Mouse (Mus musculus): ENCODE results near the gene Ndufaf4. TPM values are rescaled to one million over a fixed set of nuclear protein-coding genes. Genes with fewer than 3 reads are reported as not detected.
"Not testable (repeated sequence)": the region's sequence is repeated elsewhere in the genome, so short reads cannot be mapped to it uniquely, and the experiment has no call there.

Gene Ndufaf4
- 64.7 and 65.2 TPM in 2 replicates for polyA plus RNA-seq (2016; fragmentation: Nextera tagmentation; extraction: Ambion mirVana)

GRCm38 (mm10) chr4:24897851-24898515 lies at the start of gene Ndufaf4:
Ndufaf4 (plus strand) TSS chr4:24898083.
- peak within 1 kb of the TSS; percentile 91 for H3K27ac ChIP-seq

DNA sequence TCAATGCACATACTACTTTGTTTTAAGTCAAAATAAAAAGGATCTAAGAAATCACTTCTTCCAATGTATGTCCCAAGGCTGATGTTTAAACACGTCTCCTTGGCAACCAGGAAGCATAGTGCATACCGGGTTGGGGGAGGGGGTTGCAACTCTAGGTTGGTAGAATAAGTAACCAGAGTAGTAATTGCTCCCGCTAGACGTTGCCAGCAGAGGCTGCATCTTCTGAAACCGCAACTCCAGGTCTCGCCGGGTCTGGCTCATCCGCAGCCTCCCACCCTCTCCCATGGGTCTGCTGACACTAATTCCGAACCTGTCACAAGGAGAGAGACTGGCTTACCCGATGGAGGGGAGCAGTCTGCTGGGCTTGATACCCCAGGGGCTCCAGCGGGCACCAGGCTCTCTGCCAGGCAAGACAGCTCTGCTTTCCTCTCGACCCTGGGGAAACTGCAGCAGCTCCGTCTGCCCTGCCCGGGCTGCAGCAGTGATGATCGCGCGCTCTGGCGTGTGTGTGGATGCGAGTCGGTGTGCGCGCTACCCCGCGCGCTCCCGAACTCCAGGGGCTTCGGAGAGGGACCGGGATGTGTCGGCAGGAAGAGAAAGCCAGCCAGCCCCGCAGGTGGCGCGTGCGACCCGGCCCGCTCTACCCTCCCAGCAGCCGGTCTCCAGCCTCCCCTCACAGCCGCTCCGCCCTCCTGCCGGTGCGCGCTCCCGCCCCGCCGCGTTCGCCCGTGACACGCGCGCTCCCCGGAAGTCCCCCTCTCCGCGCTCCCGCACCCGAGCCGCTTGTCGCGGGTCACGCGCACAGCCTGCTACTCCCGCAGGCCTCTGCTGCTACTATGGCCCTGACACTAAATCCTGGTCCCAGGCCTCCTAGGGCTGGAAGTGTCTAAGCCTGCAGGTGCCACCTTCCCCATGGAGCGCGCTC lies 47.2 kb upstream of the Ndufaf4 start, which contains the start of gene Klhl32:
TSS of gene Klhl32 (minus strand) at position 724 of the 925 bp plus-strand sequence.
- Histone ChIP-seq H3K4me1 (peaks cover 22% of the 10 kb centered on the region), H3K27me3 (ENCODE audit: poor library complexity, severe bottlenecking) (no peaks in the 10 kb centered on the region), H3K27ac (peak within 1 kb of the TSS; percentile 88), H3K4me3 (peak within 1 kb of the TSS; percentile 77), H3K9me3 (no peaks in the 10 kb centered on the region), H3K36me3 (replicated peaks) (no peaks in the 10 kb centered on the region)
- DNase-seq (ENCODE audit: extremely low spot score, low spot score), result peak; percentile 76
- WGBS, result under 1% methylated on average over 62 of the region's 63 CpGs

More at GRCm38 (mm10) chr4:24897851-24898515, at the start of gene Ndufaf4:
- H3K36me3 ChIP-seq (replicated peaks), result peaks cover 28% of the 10 kb centered on the region
- WGBS, result under 1% methylated on average over 58 of the region's 58 CpGs
- peak; percentile 97 for DNase-seq (ENCODE audit: extremely low spot score, low spot score)
- peak within 1 kb of the TSS; percentile 81 for H3K4me3 ChIP-seq
- no peaks in the 10 kb centered on the region for H3K9me3 ChIP-seq
- no peaks in the 10 kb centered on the region for H3K27me3 ChIP-seq (ENCODE audit: poor library complexity, severe bottlenecking)
- H3K4me1 ChIP-seq, result peaks cover 14% of the 10 kb centered on the region

DNA sequence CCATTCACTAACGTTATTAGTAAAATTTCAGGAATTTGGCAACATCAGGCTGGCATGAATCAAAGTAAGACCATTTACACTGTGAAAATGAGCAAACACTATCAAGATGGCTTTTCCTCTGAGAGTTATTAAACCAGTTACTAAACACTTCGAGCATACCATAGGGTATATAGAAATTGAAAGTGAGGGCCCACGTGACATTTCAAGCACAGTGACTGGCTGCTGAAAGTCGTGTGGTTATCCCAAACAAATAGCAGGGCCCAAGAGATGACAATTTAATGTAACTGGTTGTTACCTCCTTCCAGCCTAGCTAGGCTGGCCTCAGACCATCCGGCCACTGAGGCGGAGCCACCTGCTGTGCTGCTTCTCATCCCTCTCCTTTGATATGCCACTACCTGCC lies 32.2 kb upstream of the Ndufaf4 start:
- H3K9me3 ChIP-seq, result no peaks in the 10 kb centered on the region
- no peak for DNase-seq (ENCODE audit: extremely low spot score, low spot score)
- no peaks in the 10 kb centered on the region for H3K4me1 ChIP-seq
- H3K27me3 ChIP-seq (ENCODE audit: poor library complexity, severe bottlenecking), result no peaks in the 10 kb centered on the region
- no peaks in the 10 kb centered on the region for H3K36me3 ChIP-seq (replicated peaks)
- WGBS, result 49% methylated on average over 6 of the region's 6 CpGs
- H3K4me3 ChIP-seq, result no peak overlapping the region
- no peak overlapping the region for H3K27ac ChIP-seq

DNA sequence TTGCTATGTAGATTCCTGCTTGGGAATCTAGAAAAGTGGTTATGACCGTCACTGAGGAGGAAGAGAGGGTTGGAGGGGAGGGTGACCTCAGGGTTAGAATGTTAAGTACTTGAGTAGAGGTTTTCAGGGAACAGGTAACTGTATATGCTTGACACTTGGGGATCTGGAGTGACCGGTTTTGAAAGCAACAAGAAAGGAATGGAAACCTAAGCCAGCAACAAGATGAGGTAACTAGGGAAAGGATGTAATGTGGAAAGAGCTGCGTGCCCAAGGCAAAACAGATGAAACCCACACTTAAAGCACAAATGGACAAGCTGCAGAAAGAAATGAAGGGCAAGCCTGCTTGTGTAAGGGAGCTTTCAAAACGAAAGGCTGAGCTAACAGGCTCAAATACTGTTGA lies 28.7 kb upstream of the Ndufaf4 start:
- no peak for DNase-seq (ENCODE audit: extremely low spot score, low spot score)
- H3K4me1 ChIP-seq, result no peaks in the 10 kb centered on the region
- WGBS, result 71% methylated on average over 4 of the region's 4 CpGs
- H3K9me3 ChIP-seq, result no peaks in the 10 kb centered on the region
- no peak overlapping the region for H3K27ac ChIP-seq
- H3K4me3 ChIP-seq, result no peak overlapping the region
- no peaks in the 10 kb centered on the region for H3K27me3 ChIP-seq (ENCODE audit: poor library complexity, severe bottlenecking)
- no peaks in the 10 kb centered on the region for H3K36me3 ChIP-seq (replicated peaks)

- H3K27ac ChIP-seq; H3K36me3 ChIP-seq (replicated peaks): not testable (repeated sequence)
- 32% methylated on average over 2 of the region's 2 CpGs for WGBS
These were observed 8.5 kb upstream of the Ndufaf4 start for GRCm38 (mm10) chr4:24889386-24889785.

GRCm38 (mm10) chr4:24892293-24892692 lies 5.6 kb upstream of the Ndufaf4 start:
- H3K9me3 ChIP-seq; DNase-seq (ENCODE audit: extremely low spot score, low spot score); H3K27me3 ChIP-seq (ENCODE audit: poor library complexity, severe bottlenecking); H3K27ac ChIP-seq; H3K4me3 ChIP-seq; H3K36me3 ChIP-seq (replicated peaks); H3K4me1 ChIP-seq: not testable (repeated sequence)
- WGBS, result 71% methylated on average over 2 of the region's 2 CpGs

More at GRCm38 (mm10) chr4:24889386-24889785, 8.5 kb upstream of the Ndufaf4 start:
- H3K9me3 ChIP-seq; DNase-seq (ENCODE audit: extremely low spot score, low spot score); H3K27me3 ChIP-seq (ENCODE audit: poor library complexity, severe bottlenecking); H3K4me1 ChIP-seq; H3K4me3 ChIP-seq: not testable (repeated sequence)

GRCm38 (mm10) chr4:24894625-24895024 lies 3.3 kb upstream of the Ndufaf4 start:
- Histone ChIP-seq H3K27me3 (ENCODE audit: poor library complexity, severe bottlenecking) (no peaks in the 10 kb centered on the region), H3K27ac (no peak overlapping the region), H3K36me3 (replicated peaks) (no peaks in the 10 kb centered on the region), H3K4me3 (no peak overlapping the region), H3K4me1 (peaks cover 14% of the 10 kb centered on the region), H3K9me3 (peaks cover 7% of the 10 kb centered on the region)
- no peak for DNase-seq (ENCODE audit: extremely low spot score, low spot score)
- WGBS, result 84% methylated on average over 4 of the region's 4 CpGs

- no peaks in the 10 kb centered on the region for H3K27me3 ChIP-seq (ENCODE audit: poor library complexity, severe bottlenecking)
- H3K27ac ChIP-seq, result no peak overlapping the region
- H3K9me3 ChIP-seq, result no peaks in the 10 kb centered on the region; the same call in 1 of the 2 replicates
- peaks cover 14% of the 10 kb centered on the region for H3K4me1 ChIP-seq
- H3K36me3 ChIP-seq (replicated peaks), result peaks cover 17% of the 10 kb centered on the region
- WGBS, result 2% methylated on average over 1 of the region's 1 CpGs
- H3K4me3 ChIP-seq, result no peak overlapping the region
- DNase-seq (ENCODE audit: extremely low spot score, low spot score), result no peak
These were observed 1.1 kb upstream of the Ndufaf4 start for GRCm38 (mm10) chr4:24896829-24897228.

DNA sequence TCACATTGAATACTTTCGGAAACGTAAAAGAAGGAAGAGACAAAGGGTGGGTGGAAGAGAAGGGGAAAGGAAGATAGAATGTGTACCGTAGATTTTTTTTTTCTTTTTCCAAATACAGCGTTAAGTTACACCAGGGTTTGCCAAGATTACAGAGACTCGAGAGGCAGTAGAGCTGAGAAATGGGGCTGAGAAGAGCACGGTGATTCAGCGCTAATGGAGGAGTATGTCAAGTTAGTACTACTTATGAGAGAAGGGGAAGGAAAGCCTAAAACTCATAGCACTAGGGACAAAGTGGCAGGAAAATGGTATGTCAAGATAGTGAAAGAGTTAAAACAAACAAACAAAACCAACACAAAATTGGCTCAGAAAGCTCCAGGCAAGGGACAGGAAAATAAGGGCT lies 532 bp upstream of the Ndufaf4 start:
- H3K36me3 ChIP-seq (replicated peaks), result peaks cover 22% of the 10 kb centered on the region
- peak overlapping the region; percentile 81 for H3K4me3 ChIP-seq
- no peaks in the 10 kb centered on the region for H3K27me3 ChIP-seq (ENCODE audit: poor library complexity, severe bottlenecking)
- WGBS, result 23% methylated on average over 7 of the region's 7 CpGs
- peaks cover 14% of the 10 kb centered on the region for H3K4me1 ChIP-seq
- peak overlapping the region; percentile 91; the same call in 1 of the 2 replicates for H3K27ac ChIP-seq
- H3K9me3 ChIP-seq, result no peaks in the 10 kb centered on the region; the same call in 1 of the 2 replicates
- no peak for DNase-seq (ENCODE audit: extremely low spot score, low spot score)

DNA sequence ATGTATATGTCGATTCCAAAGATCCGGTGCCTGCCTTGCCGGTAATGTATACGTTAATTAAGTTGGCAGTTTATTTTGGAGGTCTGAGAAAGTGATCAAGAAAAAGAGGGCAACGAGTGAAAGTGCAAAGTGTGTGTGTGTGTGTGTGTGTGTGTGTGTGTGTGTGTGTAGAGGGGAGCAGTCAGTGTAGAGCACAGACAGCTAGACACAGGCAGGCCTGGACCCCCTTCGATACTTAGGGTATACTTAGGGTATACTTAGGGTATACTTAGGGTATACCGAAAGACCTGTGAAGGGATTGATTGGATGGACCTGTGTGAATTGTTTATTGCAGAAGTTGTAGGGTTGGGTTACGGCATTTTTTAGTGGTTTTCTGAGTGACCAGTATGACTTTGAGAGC lies 753 bp downstream of the Ndufaf4 start:
- DNase-seq (ENCODE audit: extremely low spot score, low spot score), result no peak
- peaks cover 35% of the 10 kb centered on the region for H3K36me3 ChIP-seq (replicated peaks)
- H3K4me3 ChIP-seq, result peak overlapping the region; percentile 81
- H3K9me3 ChIP-seq, result no peaks in the 10 kb centered on the region
- WGBS, result 37% methylated on average over 8 of the region's 8 CpGs
- H3K27ac ChIP-seq, result peak overlapping the region; percentile 91; the same call in 1 of the 2 replicates
- H3K27me3 ChIP-seq (ENCODE audit: poor library complexity, severe bottlenecking), result no peaks in the 10 kb centered on the region
- peaks cover 14% of the 10 kb centered on the region for H3K4me1 ChIP-seq

- Histone ChIP-seq H3K4me1 (peaks cover 14% of the 10 kb centered on the region), H3K36me3 (replicated peaks) (peaks cover 40% of the 10 kb centered on the region), H3K4me3 (peak overlapping the region; percentile 81), H3K9me3 (no peaks in the 10 kb centered on the region), H3K27ac (no peak overlapping the region), H3K27me3 (ENCODE audit: poor library complexity, severe bottlenecking) (no peaks in the 10 kb centered on the region)
- WGBS, result 53% methylated on average over 4 of the region's 4 CpGs
- DNase-seq (ENCODE audit: extremely low spot score, low spot score), result no peak
These were observed 1.3 kb downstream of the Ndufaf4 start for GRCm38 (mm10) chr4:24899146-24899545.

GRCm38 (mm10) chr4:24907745-24908144 lies 9.9 kb downstream of the Ndufaf4 start:
- Histone ChIP-seq H3K4me3 (no peak overlapping the region), H3K4me1 (no peaks in the 10 kb centered on the region), H3K27me3 (ENCODE audit: poor library complexity, severe bottlenecking) (no peaks in the 10 kb centered on the region), H3K27ac (no peak overlapping the region), H3K36me3 (replicated peaks) (peaks cover 14% of the 10 kb centered on the region), H3K9me3 (no peaks in the 10 kb centered on the region)
- DNase-seq (ENCODE audit: extremely low spot score, low spot score), result no peak
- WGBS, result 70% methylated on average over 3 of the region's 3 CpGs

- H3K9me3 ChIP-seq, result no peaks in the 10 kb centered on the region
- no peak for DNase-seq (ENCODE audit: extremely low spot score, low spot score)
- WGBS, result 92% methylated on average over 2 of the region's 2 CpGs
These were observed 17.7 kb downstream of the Ndufaf4 start for GRCm38 (mm10) chr4:24915631-24916030.

More at GRCm38 (mm10) chr4:24915631-24916030, 17.7 kb downstream of the Ndufaf4 start:
- H3K36me3 ChIP-seq (replicated peaks), result no peaks in the 10 kb centered on the region
- peaks cover 4% of the 10 kb centered on the region; the same call in 1 of the 2 replicates for H3K4me1 ChIP-seq
- no peak overlapping the region for H3K4me3 ChIP-seq
- no peak overlapping the region for H3K27ac ChIP-seq
- H3K27me3 ChIP-seq (ENCODE audit: poor library complexity, severe bottlenecking), result no peaks in the 10 kb centered on the region

Measured in forebrain, embryonic 10.5 days (tissue).